Mouse (Mus musculus) ES-Bruce4 (cell line): ENCODE measurements at regions not wholly inside any gene's neighbourhood (a gene's known extent, or its start where the extent isn't known, plus 50 kb on each side); places are given as distances from the start of the nearest gene placed in this dataset.

Source experiments
- CTCF ChIP-seq: IDR thresholded peaks from one replicate; pipeline ENCODE4 v1.8.1; 2011; ENCODE audit warnings: low read depth, low read length
- EP300 ChIP-seq: IDR thresholded peaks from 2 replicates; pipeline ENCODE4 v1.6.1; 2011; ENCODE audit warnings: low read depth, low read length; ENCODE audit not compliant: insufficient read depth
- POLR2A ChIP-seq: IDR thresholded peaks from one replicate; pipeline ENCODE4 v1.8.1; 2011; ENCODE audit warnings: low read length; ENCODE audit not compliant: insufficient read depth

GRCm38 (mm10) chr14:36696993-36697392, 271.6 kb downstream of the Ccser2 start:
- TF ChIP-seq POLR2A (no peak), CTCF (no peak), EP300 (no peak)
